Mouse (Mus musculus): ENCODE results near the gene Gm10300. TPM values are rescaled to one million over a fixed set of nuclear protein-coding genes. Genes with fewer than 3 reads are reported as not detected.

Gm10300 gene
- polyA plus RNA-seq (2014; fragmentation: Illumina TruSeq; extraction: RNeasy Lipid Tissue Mini Kit (QIAGEN cat#74804); ENCODE audit: low read depth, low replicate concordance), result not detected

DNA sequence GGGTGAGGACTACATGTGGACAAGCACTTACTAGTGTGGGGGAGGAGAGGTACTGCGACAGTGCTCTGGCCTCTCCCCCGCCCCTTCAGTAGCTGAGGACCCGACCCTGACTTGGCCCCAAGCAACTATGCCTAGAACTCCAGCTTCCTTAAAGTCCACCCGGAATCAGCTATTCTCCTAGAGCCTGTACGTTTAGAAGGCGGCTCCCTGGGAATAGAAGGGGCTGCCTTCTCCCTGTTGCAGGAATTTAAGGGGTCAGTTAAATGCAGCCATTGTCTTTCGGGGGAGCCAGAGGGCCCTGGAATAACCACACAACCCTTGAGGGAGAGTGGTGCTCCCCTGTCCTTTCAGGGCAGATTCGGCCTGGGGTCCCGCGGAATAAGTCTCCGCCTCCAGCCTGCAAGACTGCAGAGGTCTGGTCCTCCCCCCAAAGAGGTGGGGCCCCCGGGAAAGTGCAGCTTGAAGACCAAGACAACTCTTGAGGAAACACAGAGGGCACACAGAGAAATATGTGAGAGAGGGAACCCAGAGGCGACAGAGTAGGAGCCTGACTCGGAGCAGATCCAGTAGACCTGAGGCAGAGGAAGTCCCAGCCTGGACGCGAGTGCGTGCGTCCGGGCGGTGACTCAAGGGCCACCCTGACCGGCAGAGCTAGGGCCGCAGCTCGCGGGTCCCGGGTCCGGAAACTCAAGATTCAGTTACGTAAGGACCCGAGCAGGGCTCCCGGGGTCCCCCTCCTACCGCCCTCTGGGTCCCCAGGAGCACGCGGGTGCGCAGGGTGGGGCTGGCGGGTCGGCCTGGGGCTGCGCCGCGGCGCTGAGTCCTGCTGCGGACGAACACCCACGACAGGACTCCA, at the start of gene Gm10300:
Gm10300 (plus strand) TSS at position 621 of the 856 bp plus-strand sequence.

DNA sequence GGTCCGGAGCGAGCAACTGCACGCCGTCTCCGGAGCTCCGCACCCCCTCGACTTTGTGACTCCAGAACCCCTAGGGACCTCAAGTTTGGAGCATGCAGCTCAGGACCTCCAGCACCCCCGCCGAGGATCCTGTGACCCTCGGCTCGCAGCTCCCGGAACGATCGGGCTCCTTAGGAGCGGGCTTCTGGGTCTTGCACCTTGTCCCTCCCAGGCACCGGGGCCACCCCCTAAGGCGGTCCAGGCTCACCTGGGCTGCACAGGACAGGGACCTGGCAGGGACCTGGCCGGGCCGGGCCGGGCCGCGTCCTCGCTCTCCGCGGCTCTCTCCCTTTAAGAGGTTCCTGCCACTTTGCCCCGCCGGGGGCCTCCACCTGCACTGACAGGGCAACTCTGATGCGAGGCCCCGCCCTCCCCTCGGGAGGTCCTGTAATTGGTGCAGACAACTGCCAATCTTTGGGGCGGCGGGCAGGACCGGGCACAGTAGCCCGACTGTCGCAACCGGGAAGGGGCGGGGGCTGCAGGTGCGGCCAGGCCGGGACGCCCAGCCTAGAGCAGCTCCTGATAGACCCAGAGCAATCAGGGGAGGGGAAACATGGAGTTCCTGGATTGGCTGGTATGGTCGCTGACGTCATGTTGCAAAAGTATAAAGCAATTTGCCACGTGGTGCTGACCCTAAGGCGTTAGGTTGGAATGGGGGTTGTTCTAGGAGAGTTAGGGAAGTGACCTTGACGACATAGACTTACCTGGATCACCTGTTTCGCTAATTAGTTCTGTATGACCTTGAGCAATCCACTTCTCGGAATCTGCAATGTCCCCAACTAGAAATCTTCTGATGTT, 654 bp downstream of the Gm10300 start, which contains the start of gene Epb41:
Epb41 (minus strand) TSS at position 389 of the 837 bp plus-strand sequence.

Other genes starting within 250 kb of the Gm10300 start
- 14.8 TPM for gene Ptpru, start 236.4 kb upstream of the Gm10300 start, polyA plus RNA-seq (2014; fragmentation: Illumina TruSeq; extraction: RNeasy Lipid Tissue Mini Kit (QIAGEN cat#74804); ENCODE audit: low read depth, low replicate concordance)
- 4.8 TPM for gene Mecr, start 231.2 kb upstream of the Gm10300 start, polyA plus RNA-seq (2014; fragmentation: Illumina TruSeq; extraction: RNeasy Lipid Tissue Mini Kit (QIAGEN cat#74804); ENCODE audit: low read depth, low replicate concordance)
- gene Srsf4, start 201.1 kb upstream of the Gm10300 start, polyA plus RNA-seq (2014; fragmentation: Illumina TruSeq; extraction: RNeasy Lipid Tissue Mini Kit (QIAGEN cat#74804); ENCODE audit: low read depth, low replicate concordance), result 13.8 TPM
- gene Tmem200b, start 152.9 kb upstream of the Gm10300 start, polyA plus RNA-seq (2014; fragmentation: Illumina TruSeq; extraction: RNeasy Lipid Tissue Mini Kit (QIAGEN cat#74804); ENCODE audit: low read depth, low replicate concordance), result not detected
- 43.0 TPM for gene Epb41, start 624 bp downstream of the Gm10300 start, polyA plus RNA-seq (2014; fragmentation: Illumina TruSeq; extraction: RNeasy Lipid Tissue Mini Kit (QIAGEN cat#74804); ENCODE audit: low read depth, low replicate concordance)
- gene Oprd1, start 69.8 kb downstream of the Gm10300 start, polyA plus RNA-seq (2014; fragmentation: Illumina TruSeq; extraction: RNeasy Lipid Tissue Mini Kit (QIAGEN cat#74804); ENCODE audit: low read depth, low replicate concordance), result 0.23 TPM
- gene Ythdf2, start 137.6 kb downstream of the Gm10300 start, polyA plus RNA-seq (2014; fragmentation: Illumina TruSeq; extraction: RNeasy Lipid Tissue Mini Kit (QIAGEN cat#74804); ENCODE audit: low read depth, low replicate concordance), result 75.8 TPM
- gene Gmeb1, start 186.9 kb downstream of the Gm10300 start, polyA plus RNA-seq (2014; fragmentation: Illumina TruSeq; extraction: RNeasy Lipid Tissue Mini Kit (QIAGEN cat#74804); ENCODE audit: low read depth, low replicate concordance), result 5.7 TPM
- 15.5 TPM for gene Taf12, start 199.7 kb downstream of the Gm10300 start, polyA plus RNA-seq (2014; fragmentation: Illumina TruSeq; extraction: RNeasy Lipid Tissue Mini Kit (QIAGEN cat#74804); ENCODE audit: low read depth, low replicate concordance)
- not detected for gene Rab42, start 228.7 kb downstream of the Gm10300 start, polyA plus RNA-seq (2014; fragmentation: Illumina TruSeq; extraction: RNeasy Lipid Tissue Mini Kit (QIAGEN cat#74804); ENCODE audit: low read depth, low replicate concordance)

Measured in adrenal gland, adult 10 weeks (tissue).